Mouse (Mus musculus) c-Kit-positive CD71-negative TER-119-negative erythroid progenitor cells, embryonic 14.5 days (primary cell): ENCODE measurements around the gene Gm28038.

Experiments used
- DNase-seq: peaks from one replicate; pipeline ENCODE4 v3.0.0-alpha.2; 2013; ENCODE audit warnings: low read depth

The Gm28038 gene

GRCm38 (mm10) chr2:30345971-30346676, 65.3 kb downstream of the Gm28038 start:
- no peak for DNase-seq

- no peak for DNase-seq
Observed at GRCm38 (mm10) chr2:30349196-30349595, 68.4 kb downstream of the Gm28038 start.
